8 mouse cellular contexts compared by ENCODE assay signal in genomic region chr5:64703091-64703872, GRCm38 (mm10).
DNase-seq lines count a peak whose midpoint lies in the region; ATAC-seq lines count a peak whose summit lies in the region.

No protein-coding gene starts in this region.

- WGBS in forebrain, embryonic 13.5 days: 59% methylated on average over 9 of the region's 9 CpGs

- DNase-seq in thymus, postnatal 14 days: peak; percentile 52
- no peak for DNase-seq in thymus, adult 18-20 months
- DNase-seq in heart, postnatal 36 days: peak; percentile 30 to 49
- peak; percentile 77 to 84 for DNase-seq in layer of hippocampus, adult 8-10 months (ENCODE audit: low spot score in 2 of 2)
- peak; percentile 47 for DNase-seq in lung, postnatal 14 days
- DNase-seq in right cerebral cortex, postnatal 14 days: peak; percentile 30

- H3K4me1 ChIP-seq in forebrain, embryonic 13.5 days: peaks cover 30% of the 10 kb centered on the region

- no peaks in the 10 kb centered on the region for H3K9me3 ChIP-seq in forebrain, embryonic 13.5 days (replicated peaks)

- no peaks in the 10 kb centered on the region for H3K36me3 ChIP-seq in forebrain, embryonic 13.5 days (ENCODE audit: poor library complexity, severe bottlenecking)

- H3K4me3 ChIP-seq in forebrain, embryonic 13.5 days: no peak overlapping the region

- ATAC-seq in forebrain, embryonic 13.5 days: peak; percentile 92
- ATAC-seq in monocyte, adult 5-6 weeks (replicated peaks; ENCODE audit: insufficient number of reproducible peaks, low FRiP score, low TSS enrichment, poor library complexity, severe bottlenecking): no peak

- no peak overlapping the region for H3K9ac ChIP-seq in forebrain, embryonic 13.5 days

- intact Hi-C loops in heart, postnatal 36 days (cut with DNase I): loop anchor here (2.0 to 5.0 kb wide), 2 partner anchors 100 to 316 kb away; partner anchors contain the start of gene Klf3

- H3K4me2 ChIP-seq in forebrain, embryonic 13.5 days: no peak overlapping the region

- no peaks in the 10 kb centered on the region for H3K27me3 ChIP-seq in forebrain, embryonic 13.5 days

- peak overlapping the region; percentile 48 for H3K27ac ChIP-seq in forebrain, embryonic 13.5 days

Comparison
In these comparisons a context has a peak if more than half of its experiments do, and no peak if none do; other contexts are left out.
1. DNase-seq: peak in thymus, postnatal 14 days (single experiment), heart, postnatal 36 days (2 of 2), layer of hippocampus, adult 8-10 months (2 of 2), lung, postnatal 14 days (single experiment) and right cerebral cortex, postnatal 14 days (single experiment); none in thymus, adult 18-20 months (0 of 2).